Comparison of ENCODE assay signal across 9 mouse cellular contexts in the genomic region with DNA sequence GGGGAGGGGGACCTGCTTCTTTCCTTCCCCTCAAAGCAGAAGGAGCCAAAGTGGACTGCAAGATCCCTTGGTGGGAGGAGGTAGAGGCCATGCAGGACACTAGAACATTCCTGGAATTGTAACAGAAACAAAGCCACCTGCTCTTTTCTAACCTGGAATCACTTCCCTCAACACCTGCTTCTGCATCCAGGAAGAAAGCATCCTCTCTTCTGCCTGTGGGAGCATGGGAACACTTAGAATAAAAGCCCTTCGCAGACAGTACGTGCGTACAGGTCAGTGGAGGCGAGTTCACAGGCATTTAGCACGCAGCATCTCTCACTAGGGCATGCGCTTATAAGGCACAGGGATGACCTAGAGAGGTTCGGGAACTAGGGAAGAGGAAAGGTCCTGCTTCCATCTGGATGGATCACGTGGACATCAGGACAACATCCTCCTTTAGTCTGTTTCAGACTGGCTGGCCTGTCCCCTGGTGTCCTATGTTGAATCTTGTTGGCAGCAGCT. TPM values are rescaled to one million over a fixed set of nuclear protein-coding genes. Genes with fewer than 3 reads are reported as not detected.
DNase-seq lines count a peak whose midpoint lies in the region; ATAC-seq and TF ChIP-seq lines count a peak whose summit lies in the region.
"Had no signal": no experiment of that assay in that cellular context is flagged by ENCODE, and none has a peak within 500 bp of the region (broad histone marks: within the 10 kb centered on the region; RNA-seq: fewer than 3 reads in every experiment).

No protein-coding gene starts in this region.

- H3K9me3 ChIP-seq in heart, embryonic 11.5 days (replicated peaks; ENCODE audit: control insufficient read depth, low read length) = no peaks in the 10 kb centered on the region
- H3K9me3 ChIP-seq in stomach, postnatal 0 days (ENCODE audit: control insufficient read depth, low read length) = no peaks in the 10 kb centered on the region
- H3K9me3 ChIP-seq in liver, embryonic 11.5 days (ENCODE audit: control insufficient read depth, low read length) = no peaks in the 10 kb centered on the region
- H3K9me3 ChIP-seq: liver, embryonic 15.5 days had no signal

- WGBS in heart, embryonic 11.5 days (ENCODE audit: insufficient replicate concordance) = 59% methylated on average over 8 of the region's 8 CpGs
- WGBS in stomach, postnatal 0 days = 73% methylated on average over 8 of the region's 8 CpGs
- WGBS in liver, embryonic 11.5 days = 64% methylated on average over 8 of the region's 8 CpGs

- intact Hi-C loops in heart, postnatal 25 days (cut with DNase I) = loop anchor here (1.0 to 10.0 kb wide), 3 partner anchors 118 to 854 kb away; no protein-coding TSS in a partner anchor

- H3K27ac ChIP-seq in heart, embryonic 11.5 days (ENCODE audit: low read depth, low read length) = no peak overlapping the region
- no peak overlapping the region for H3K27ac ChIP-seq in stomach, postnatal 0 days (replicated peaks)
- H3K27ac ChIP-seq in liver, embryonic 11.5 days (ENCODE audit: low read depth, low read length) = no peak overlapping the region
- H3K27ac ChIP-seq: liver, embryonic 15.5 days had no signal

- 0 out of 2 replicates have a peak, but pooled peaks cover 3% of the 10 kb centered on the region for H3K4me1 ChIP-seq in heart, embryonic 11.5 days (ENCODE audit: control insufficient read depth, insufficient read depth, low read length)
- no peaks in the 10 kb centered on the region for H3K4me1 ChIP-seq in stomach, postnatal 0 days (replicated peaks; ENCODE audit: control insufficient read depth, insufficient read depth)
- H3K4me1 ChIP-seq in liver, embryonic 11.5 days (replicated peaks; ENCODE audit: control insufficient read depth, insufficient read depth, low read length) = no peaks in the 10 kb centered on the region
- H3K4me1 ChIP-seq: liver, embryonic 15.5 days had no signal

- ATAC-seq in heart, embryonic 11.5 days (replicated peaks; ENCODE audit: insufficient number of reproducible peaks, low FRiP score, low TSS enrichment) = no peak
- 0 out of 2 replicates have a peak, but pooled peaks have one; percentile 26 for ATAC-seq in stomach, postnatal 0 days (ENCODE audit: low FRiP score, low TSS enrichment)
- no peak for ATAC-seq in liver, embryonic 11.5 days (replicated peaks; ENCODE audit: low FRiP score)

- TF ChIP-seq CTCF in stomach, postnatal 0 days (IDR thresholded peaks at IDR 0.05; ENCODE audit: low read depth) = no peak

- no peak for DNase-seq in heart, postnatal 25 days (ENCODE audit: low spot score)
- DNase-seq in thymus, postnatal 14 days = peak; percentile 22
- DNase-seq in thymus, adult 18-20 months = no peak
- peak; percentile 31 for DNase-seq in induced T-regulatory cell, adult 2 months (ENCODE audit: low read depth)
- no peak for DNase-seq in stomach, postnatal 0 days (ENCODE audit: low spot score)
- no peak for DNase-seq in right cerebral cortex, postnatal 36 days (ENCODE audit: low spot score in 2 of 2)
- DNase-seq in liver, embryonic 11.5 days (ENCODE audit: low spot score) = no peak

- TF ChIP-seq EP300 in stomach, postnatal 0 days (optimal IDR thresholded peaks at IDR 0.05) = no peak

- peak overlapping the region; percentile 14; the same call in 1 of the 2 replicates for H3K4me2 ChIP-seq in heart, embryonic 11.5 days
- no peak overlapping the region for H3K4me2 ChIP-seq in stomach, postnatal 0 days (replicated peaks; ENCODE audit: low read depth)
- no peak overlapping the region for H3K4me2 ChIP-seq in liver, embryonic 11.5 days
- H3K4me2 ChIP-seq: liver, embryonic 15.5 days had no signal

- H3K36me3 ChIP-seq in heart, embryonic 11.5 days (ENCODE audit: control insufficient read depth, insufficient read depth, low read length) = no peaks in the 10 kb centered on the region
- no peaks in the 10 kb centered on the region for H3K36me3 ChIP-seq in stomach, postnatal 0 days (ENCODE audit: control insufficient read depth, insufficient read depth, low read length)
- no peaks in the 10 kb centered on the region for H3K36me3 ChIP-seq in liver, embryonic 11.5 days (ENCODE audit: control insufficient read depth, insufficient read depth, low read length)
- H3K36me3 ChIP-seq: liver, embryonic 15.5 days had no signal

- H3K27me3 ChIP-seq in heart, embryonic 11.5 days (ENCODE audit: control insufficient read depth, insufficient read depth, low read length) = no peaks in the 10 kb centered on the region
- no peaks in the 10 kb centered on the region for H3K27me3 ChIP-seq in stomach, postnatal 0 days (ENCODE audit: control insufficient read depth, insufficient read depth, low read length)
- H3K27me3 ChIP-seq in liver, embryonic 11.5 days (replicated peaks; ENCODE audit: control insufficient read depth, insufficient read depth, low read length) = no peaks in the 10 kb centered on the region
- H3K27me3 ChIP-seq: liver, embryonic 15.5 days had no signal

- H3K4me3 ChIP-seq in heart, embryonic 11.5 days (ENCODE audit: low read depth, low read length) = no peak overlapping the region
- no peak overlapping the region for H3K4me3 ChIP-seq in stomach, postnatal 0 days (ENCODE audit: low read depth, low read length)
- no peak overlapping the region for H3K4me3 ChIP-seq in liver, embryonic 11.5 days (ENCODE audit: low read depth, low read length)
- H3K4me3 ChIP-seq: liver, embryonic 15.5 days had no signal

- H3K9ac ChIP-seq in heart, embryonic 11.5 days (ENCODE audit: low read depth, low read length) = no peak overlapping the region
- no peak overlapping the region for H3K9ac ChIP-seq in stomach, postnatal 0 days (ENCODE audit: low read length)
- H3K9ac ChIP-seq in liver, embryonic 11.5 days (ENCODE audit: low read depth, low read length) = no peak overlapping the region
- H3K9ac ChIP-seq: liver, embryonic 15.5 days had no signal

RNA-seq across cellular contexts. Expression of gene Lbh, which starts 27.7 kb away (rescaled TPM):
- polyA plus RNA-seq in heart, embryonic 11.5 days (2014; fragmentation: Nextera tagmentation; extraction: Ambion mirVana) = 19.1 and 22.8 TPM in 2 replicates
- total RNA-seq in heart, postnatal 25 days (2021) = 100 to 1,000 TPM; 390 to 430 TPM
- polyA plus RNA-seq in stomach, postnatal 0 days (2015; fragmentation: Nextera tagmentation; extraction: Ambion mirVana) = 2.0 and 2.7 TPM in 2 replicates
- 2.3 and 2.4 TPM in 2 replicates for polyA plus RNA-seq in liver, embryonic 11.5 days (2014; fragmentation: Nextera tagmentation; extraction: Ambion mirVana)

RNA-seq across cellular contexts. Expression of gene Ypel5, which starts 54.2 kb away (rescaled TPM):
- polyA plus RNA-seq in heart, embryonic 11.5 days (2014; fragmentation: Nextera tagmentation; extraction: Ambion mirVana) = 65.9 and 70.4 TPM in 2 replicates
- total RNA-seq in heart, postnatal 25 days (2021) = 10 to 100 TPM; 37.7 TPM
- 67.3 and 69.5 TPM in 2 replicates for polyA plus RNA-seq in stomach, postnatal 0 days (2015; fragmentation: Nextera tagmentation; extraction: Ambion mirVana)
- polyA plus RNA-seq in liver, embryonic 11.5 days (2014; fragmentation: Nextera tagmentation; extraction: Ambion mirVana) = 29.1 and 30.3 TPM in 2 replicates

Comparison
In these comparisons a context has a peak if more than half of its experiments do, and no peak if none do; other contexts are left out.
1. DNase-seq: peak in thymus, postnatal 14 days (single experiment) and induced T-regulatory cell, adult 2 months (single experiment); none in heart, postnatal 25 days (single experiment), thymus, adult 18-20 months (0 of 2), stomach, postnatal 0 days (single experiment), right cerebral cortex, postnatal 36 days (0 of 2) and liver, embryonic 11.5 days (single experiment).